Mouse (Mus musculus) bone marrow, adult 2 months (tissue): ENCODE results near the gene Dsp. TPM values are rescaled to one million over a fixed set of nuclear protein-coding genes. Genes with fewer than 3 reads are reported as not detected.

ENCODE experiments used
- H3K27ac ChIP-seq: fragments of 200-500 bp; 2 replicates; pipeline ENCODE4 v1.5.1; 2012; ENCODE audit warnings: low read depth, mild to moderate bottlenecking, control low read depth, inconsistent platforms, low read length; ENCODE audit not compliant: control insufficient read depth, poor library complexity, insufficient read depth
- H3K4me1 ChIP-seq: fragments of 200-500 bp; 2 replicates; pipeline ENCODE4 v1.6.1; 2011; ENCODE audit warnings: low read length; ENCODE audit not compliant: control insufficient read depth, insufficient read depth
- H3K4me3 ChIP-seq: fragments of 200-500 bp; replicated peaks from 2 replicates; pipeline ENCODE3; 2011; ENCODE audit warnings: mild to moderate bottlenecking, low read depth, low read length, control low read depth; ENCODE audit not compliant: control insufficient read depth
- CTCF ChIP-seq: fragments of 200-500 bp; IDR thresholded peaks from 2 replicates; pipeline ENCODE4 v1.5.1; 2011; ENCODE audit warnings: low read length, control low read depth; ENCODE audit not compliant: control insufficient read depth, insufficient read depth
- POLR2A ChIP-seq: fragments of 200-500 bp; IDR thresholded peaks from 2 replicates; pipeline ENCODE4 v1.6.1; 2011; ENCODE audit warnings: low read depth, mild to moderate bottlenecking, control low read depth, low read length, borderline replicate concordance; ENCODE audit not compliant: control insufficient read depth
- WGBS: fragments of 180-500 bp; shearing (Covaris S2); methylation state at CpG from one replicate; pipeline ENCODE4 v1.1.7; 2018; 5-methylcytosine and 5-hydroxymethylcytosine counted together
- polyA plus RNA-seq: library from polyadenylated mRNA; stranded (reverse); fragments of >200 nt; gene quantifications from 2 replicates; pipeline ENCODE4 v1.2.4, GENCODE M21; 2011; ENCODE audit warnings: low replicate concordance; ENCODE audit not compliant: missing spikeins, insufficient read depth, insufficient read length

Dsp gene
- polyA plus RNA-seq, 1 experiment: 0.25 TPM

- Histone ChIP-seq H3K4me3 (peak within 1 kb of the TSS; percentile 88), H3K4me1 (no peaks in the 10 kb centered on the region; the same call in 1 of the 2 replicates), H3K27ac (peak within 1 kb of the TSS; percentile 42; the same call in 1 of the 2 replicates)
- peak; percentile 76; the same call in 1 of the 2 replicates for TF ChIP-seq POLR2A
- TF ChIP-seq CTCF: no peak
- under 1% methylated on average over 59 of the region's 59 CpGs for WGBS
These were observed 53.8 kb downstream of the Dsp start, which contains the start of gene Snrnp48 for GRCm38 (mm10) chr13:38204702-38205482. Gene Snrnp48, plus strand, starts transcription at chr13:38204938.

- no peak overlapping the region for H3K4me3 ChIP-seq
- no peak for TF ChIP-seq POLR2A
- no peak for TF ChIP-seq CTCF
- no peak overlapping the region for H3K27ac ChIP-seq
- H3K4me1 ChIP-seq: no peaks in the 10 kb centered on the region; the same call in 1 of the 2 replicates
- WGBS: 56% methylated on average over 5 of the region's 5 CpGs
These were observed 60.0 kb downstream of the Dsp start for GRCm38 (mm10) chr13:38211122-38211521.

- Histone ChIP-seq H3K27ac (no peak overlapping the region), H3K4me1 (no peaks in the 10 kb centered on the region), H3K4me3 (no peak overlapping the region)
- TF ChIP-seq POLR2A (no peak), CTCF (no peak)
- WGBS: 86% methylated on average over 3 of the region's 3 CpGs
These were observed 67.6 kb downstream of the Dsp start for GRCm38 (mm10) chr13:38218686-38219085.

- no peak for TF ChIP-seq POLR2A
- no peak for TF ChIP-seq CTCF
- no peak overlapping the region for H3K4me3 ChIP-seq
- no peak overlapping the region for H3K27ac ChIP-seq
- WGBS: 86% methylated on average over 6 of the region's 6 CpGs
- no peaks in the 10 kb centered on the region for H3K4me1 ChIP-seq
These were observed 69.2 kb downstream of the Dsp start for GRCm38 (mm10) chr13:38220331-38220730.

- WGBS: 85% methylated on average over 9 of the region's 9 CpGs
- no peak for TF ChIP-seq CTCF
- TF ChIP-seq POLR2A: no peak
- no peaks in the 10 kb centered on the region for H3K4me1 ChIP-seq
These were observed 79.2 kb downstream of the Dsp start for GRCm38 (mm10) chr13:38230177-38230821.

GRCm38 (mm10) chr13:38232411-38232810 lies 81.3 kb downstream of the Dsp start:
- WGBS: 79% methylated on average over 4 of the region's 4 CpGs
- Histone ChIP-seq H3K4me3 (no peak overlapping the region), H3K4me1 (no peaks in the 10 kb centered on the region), H3K27ac (no peak overlapping the region)
- TF ChIP-seq POLR2A (no peak), CTCF (no peak)

More at GRCm38 (mm10) chr13:38230177-38230821, 79.2 kb downstream of the Dsp start:
- Histone ChIP-seq H3K27ac (no peak overlapping the region), H3K4me3 (no peak overlapping the region)

GRCm38 (mm10) chr13:38232856-38233625 lies 81.9 kb downstream of the Dsp start:
- Histone ChIP-seq H3K27ac (no peak overlapping the region), H3K4me3 (no peak overlapping the region), H3K4me1 (no peaks in the 10 kb centered on the region)
- TF ChIP-seq CTCF: no peak
- no peak for TF ChIP-seq POLR2A
- WGBS: 70% methylated on average over 3 of the region's 3 CpGs

- H3K4me1 ChIP-seq: no peaks in the 10 kb centered on the region
- H3K4me3 ChIP-seq: no peak overlapping the region
- H3K27ac ChIP-seq: no peak overlapping the region
- no peak for TF ChIP-seq CTCF
- no peak for TF ChIP-seq POLR2A
- whole genome bisulfite sequencing: 61% methylated on average over 5 of the region's 5 CpGs
These were observed 83.6 kb downstream of the Dsp start for GRCm38 (mm10) chr13:38234651-38235050.
